Mouse (Mus musculus) liver, embryonic 11.5 days (tissue): ENCODE data around the gene 2010300C02Rik. TPM values are rescaled to one million over a fixed set of nuclear protein-coding genes. Genes with fewer than 3 reads are reported as not detected.
"Not testable (repeated sequence)": the region's sequence is repeated elsewhere in the genome, so short reads cannot be mapped to it uniquely, and the experiment has no call there.

ENCODE experiments used
- ATAC-seq: fragments of 200-750 bp; cut with Nextera tagmentation; replicated peaks from 2 replicates; pipeline ENCODE4 v1.8.0; 2017; ENCODE audit warnings: moderate number of reproducible peaks, mild to moderate bottlenecking, moderate TSS enrichment, moderate library complexity; ENCODE audit not compliant: low FRiP score
- DNase-seq: peaks from one replicate; pipeline ENCODE4 v3.0.0-alpha.2; 2017; ENCODE audit warnings: low spot score
- H3K27ac ChIP-seq: fragments of 300-500 bp; sonication (generic); 2 replicates; pipeline ENCODE4 v1.5.1; 2014; ENCODE audit warnings: mild to moderate bottlenecking, low read depth, low read length, control low read depth
- H3K27me3 ChIP-seq: fragments of 300-500 bp; sonication (generic); replicated peaks from 2 replicates; pipeline ENCODE4 v1.6.1; 2014; ENCODE audit warnings: low read length, mixed read lengths; ENCODE audit not compliant: control insufficient read depth, insufficient read depth
- H3K36me3 ChIP-seq: fragments of 300-500 bp; sonication (generic); 2 replicates; pipeline ENCODE4 v1.6.1; 2014; ENCODE audit warnings: mild to moderate bottlenecking, low read length, moderate library complexity, mixed read lengths; ENCODE audit not compliant: control insufficient read depth, insufficient read depth
- H3K4me1 ChIP-seq: fragments of 300-500 bp; sonication (generic); replicated peaks from 2 replicates; pipeline ENCODE4 v1.6.1; 2014; ENCODE audit warnings: low read length, mixed read lengths; ENCODE audit not compliant: control insufficient read depth, insufficient read depth
- H3K4me2 ChIP-seq: fragments of 300-500 bp; sonication (generic); 2 replicates; pipeline ENCODE4 v1.6.1; 2014; ENCODE audit warnings: mild to moderate bottlenecking, control low read depth, moderate library complexity
- H3K4me3 ChIP-seq: fragments of 300-500 bp; sonication (generic); 2 replicates; pipeline ENCODE4 v1.5.1; 2014; ENCODE audit warnings: low read depth, low read length, control low read depth
- H3K9ac ChIP-seq: fragments of 300-500 bp; sonication (generic); 2 replicates; pipeline ENCODE4 v1.6.1; 2014; ENCODE audit warnings: low read depth, low read length, control low read depth
- H3K9me3 ChIP-seq: fragments of 300-500 bp; sonication (generic); 2 replicates; pipeline ENCODE4 v1.6.1; 2016; ENCODE audit warnings: low read length, inconsistent platforms, mixed read lengths; ENCODE audit not compliant: control insufficient read depth
- WGBS: fragments of 180-500 bp; shearing (Covaris S2); extraction: QIAGEN DNeasy Blood & Tissue Kit; methylation state at CpG from one replicate; pipeline ENCODE4 v1.1.7; 2014; 5-methylcytosine and 5-hydroxymethylcytosine counted together
- polyA plus RNA-seq: library from polyadenylated mRNA; unstranded; fragments of >200 nt; fragmentation: Nextera tagmentation; extraction: Ambion mirVana; gene quantifications from 2 replicates; pipeline ENCODE4 v1.2.1, GENCODE M21; 2014

Gene 2010300C02Rik
- polyA plus RNA-seq, 1 experiment from 2014 or later = 0.69 TPM

GRCm38 (mm10) chr1:37615290-37616040, 104.4 kb downstream of the 2010300C02Rik start:
- H3K4me3 ChIP-seq = no peak overlapping the region
- H3K9ac ChIP-seq = no peak overlapping the region
- H3K4me1 ChIP-seq = no peaks in the 10 kb centered on the region
- no peaks in the 10 kb centered on the region for H3K36me3 ChIP-seq
- WGBS = 75% methylated on average over 12 of the region's 12 CpGs
- no peaks in the 10 kb centered on the region; the same call in 1 of the 2 replicates for H3K27me3 ChIP-seq
- no peak overlapping the region for H3K4me2 ChIP-seq
- ATAC-seq (no peak), DNase-seq (no peak)
- no peak overlapping the region for H3K27ac ChIP-seq
- no peaks in the 10 kb centered on the region for H3K9me3 ChIP-seq

- no peak for ATAC-seq
- H3K27ac ChIP-seq = no peak overlapping the region
- no peaks in the 10 kb centered on the region for H3K4me1 ChIP-seq
These were observed 105.0 kb downstream of the 2010300C02Rik start for GRCm38 (mm10) chr1:37614836-37615235.

GRCm38 (mm10) chr1:37614130-37614529, 105.8 kb downstream of the 2010300C02Rik start:
- Histone ChIP-seq H3K27ac (no peak overlapping the region), H3K4me3 (no peak overlapping the region), H3K4me1 (no peaks in the 10 kb centered on the region), H3K27me3 (no peaks in the 10 kb centered on the region; the same call in 1 of the 2 replicates), H3K4me2 (no peak overlapping the region), H3K9ac (no peak overlapping the region), H3K36me3 (no peaks in the 10 kb centered on the region), H3K9me3 (no peaks in the 10 kb centered on the region)
- no peak for ATAC-seq
- no peak for DNase-seq
- 76% methylated on average over 15 of the region's 15 CpGs for WGBS

More at GRCm38 (mm10) chr1:37614836-37615235, 105.0 kb downstream of the 2010300C02Rik start:
- H3K9ac ChIP-seq = no peak overlapping the region
- no peak overlapping the region for H3K4me3 ChIP-seq
- H3K4me2 ChIP-seq = no peak overlapping the region
- H3K36me3 ChIP-seq = no peaks in the 10 kb centered on the region
- 37% methylated on average over 7 of the region's 7 CpGs for WGBS
- H3K9me3 ChIP-seq = no peaks in the 10 kb centered on the region
- no peak for DNase-seq
- no peaks in the 10 kb centered on the region; the same call in 1 of the 2 replicates for H3K27me3 ChIP-seq

GRCm38 (mm10) chr1:37611032-37611431, 108.9 kb downstream of the 2010300C02Rik start:
- H3K27me3 ChIP-seq = no peaks in the 10 kb centered on the region
- H3K4me2 ChIP-seq = no peak overlapping the region
- ATAC-seq = no peak
- DNase-seq = no peak
- no peak overlapping the region for H3K4me3 ChIP-seq
- no peaks in the 10 kb centered on the region for H3K36me3 ChIP-seq
- 71% methylated on average over 6 of the region's 6 CpGs for WGBS
- H3K27ac ChIP-seq = no peak overlapping the region
- no peak overlapping the region for H3K9ac ChIP-seq
- no peaks in the 10 kb centered on the region for H3K4me1 ChIP-seq
- no peaks in the 10 kb centered on the region for H3K9me3 ChIP-seq

- no peaks in the 10 kb centered on the region for H3K27me3 ChIP-seq
- WGBS = 80% methylated on average over 4 of the region's 4 CpGs
- no peaks in the 10 kb centered on the region for H3K4me1 ChIP-seq
- no peaks in the 10 kb centered on the region for H3K36me3 ChIP-seq
- H3K9ac ChIP-seq = no peak overlapping the region
- no peak for DNase-seq
- H3K4me3 ChIP-seq = no peak overlapping the region
- no peak for ATAC-seq
- H3K9me3 ChIP-seq = no peaks in the 10 kb centered on the region
- no peak overlapping the region for H3K4me2 ChIP-seq
- no peak overlapping the region for H3K27ac ChIP-seq
These were observed 109.6 kb downstream of the 2010300C02Rik start for GRCm38 (mm10) chr1:37610242-37610641.

GRCm38 (mm10) chr1:37605694-37606093, 114.2 kb downstream of the 2010300C02Rik start:
- H3K36me3 ChIP-seq, H3K9ac ChIP-seq, H3K4me1 ChIP-seq, DNase-seq, H3K4me2 ChIP-seq, H3K27ac ChIP-seq, H3K27me3 ChIP-seq, H3K9me3 ChIP-seq, H3K4me3 ChIP-seq, ATAC-seq: not testable (repeated sequence)
- WGBS = 85% methylated on average over 3 of the region's 5 CpGs

GRCm38 (mm10) chr1:37603206-37603605, 116.7 kb downstream of the 2010300C02Rik start:
- no peak overlapping the region for H3K9ac ChIP-seq
- ATAC-seq (no peak), DNase-seq (no peak)
- no peak overlapping the region for H3K4me2 ChIP-seq
- WGBS = 86% methylated on average over 10 of the region's 10 CpGs
- no peak overlapping the region for H3K4me3 ChIP-seq
- no peak overlapping the region for H3K27ac ChIP-seq
- no peaks in the 10 kb centered on the region for H3K36me3 ChIP-seq
- H3K27me3 ChIP-seq = no peaks in the 10 kb centered on the region
- no peaks in the 10 kb centered on the region for H3K4me1 ChIP-seq
- no peaks in the 10 kb centered on the region for H3K9me3 ChIP-seq

- H3K36me3 ChIP-seq = no peaks in the 10 kb centered on the region
- H3K4me2 ChIP-seq = no peak overlapping the region
- H3K27me3 ChIP-seq = no peaks in the 10 kb centered on the region
- no peak for DNase-seq
- H3K9me3 ChIP-seq = no peaks in the 10 kb centered on the region
- no peak overlapping the region for H3K4me3 ChIP-seq
- H3K27ac ChIP-seq = no peak overlapping the region
- H3K9ac ChIP-seq = no peak overlapping the region
- 76% methylated on average over 4 of the region's 4 CpGs for WGBS
- no peak for ATAC-seq
- no peaks in the 10 kb centered on the region for H3K4me1 ChIP-seq
These were observed 117.6 kb downstream of the 2010300C02Rik start for GRCm38 (mm10) chr1:37602268-37602667.

GRCm38 (mm10) chr1:37601461-37601860, 118.4 kb downstream of the 2010300C02Rik start:
- Histone ChIP-seq H3K4me2 (no peak overlapping the region), H3K4me3 (no peak overlapping the region), H3K27ac (no peak overlapping the region), H3K27me3 (no peaks in the 10 kb centered on the region), H3K9ac (no peak overlapping the region), H3K36me3 (no peaks in the 10 kb centered on the region), H3K9me3 (no peaks in the 10 kb centered on the region), H3K4me1 (no peaks in the 10 kb centered on the region)
- ATAC-seq = no peak
- 84% methylated on average over 8 of the region's 8 CpGs for WGBS
- DNase-seq = no peak
